Mouse (Mus musculus) heart, embryonic 14.5 days (tissue): Measurements from ENCODE around the gene Cldn7. TPM values are rescaled to one million over a fixed set of nuclear protein-coding genes. Genes with fewer than 3 reads are reported as not detected.
"Not testable (repeated sequence)": the region's sequence is repeated elsewhere in the genome, so short reads cannot be mapped to it uniquely, and the experiment has no call there.

Source experiments
- ATAC-seq: fragments of 200-750 bp; cut with Nextera tagmentation; 2 replicates; pipeline ENCODE4 v1.8.0; 2017; ENCODE audit warnings: low read depth, moderate TSS enrichment; ENCODE audit not compliant: insufficient number of reproducible peaks, insufficient read depth, low FRiP score
- H3K27ac ChIP-seq, 2 experiments: fragments of 200-500 bp in 1 of 2; fragments of 300-500 bp in 1 of 2; sonication (generic) in 1 of 2; replicated peaks in 1 of 2; 2 replicates each; pipeline ENCODE4 v1.5.1; 2012 to 2014; ENCODE audit warnings: low read depth in 2 of 2, low read length in 2 of 2, control low read depth in 1 of 2, mild to moderate bottlenecking in 1 of 2, mixed read lengths in 1 of 2; ENCODE audit not compliant: control insufficient read depth in 1 of 2, insufficient read depth in 1 of 2
- H3K27me3 ChIP-seq: fragments of 300-500 bp; sonication (generic); 2 replicates; pipeline ENCODE4 v1.6.1; 2014; ENCODE audit warnings: mild to moderate bottlenecking, low read length, control low read depth; ENCODE audit not compliant: control insufficient read depth, insufficient read depth
- H3K36me3 ChIP-seq: fragments of 300-500 bp; sonication (generic); 2 replicates; pipeline ENCODE4 v1.6.1; 2014; ENCODE audit warnings: mild to moderate bottlenecking, control low read depth, low read length, mixed read lengths; ENCODE audit not compliant: control insufficient read depth, insufficient read depth
- H3K4me1 ChIP-seq, 2 experiments: fragments of 200-500 bp in 1 of 2; fragments of 300-500 bp in 1 of 2; sonication (generic) in 1 of 2; 2 replicates each; pipeline ENCODE4 v1.6.1; 2012 to 2014; ENCODE audit warnings: low read length in 2 of 2, control low read depth in 1 of 2, mixed read lengths in 1 of 2; ENCODE audit not compliant: control insufficient read depth in 2 of 2, insufficient read depth in 2 of 2
- H3K4me2 ChIP-seq: fragments of 300-500 bp; sonication (generic); 2 replicates; pipeline ENCODE4 v1.6.1; 2014; ENCODE audit warnings: mild to moderate bottlenecking, low read length
- H3K4me3 ChIP-seq, 2 experiments: fragments of 200-500 bp in 1 of 2; fragments of 300-500 bp in 1 of 2; sonication (generic) in 1 of 2; 2 replicates each; pipeline ENCODE4 v1.5.1; 2012 to 2014; ENCODE audit warnings: low read length in 2 of 2, mild to moderate bottlenecking in 2 of 2, control low read depth in 1 of 2, low read depth in 1 of 2, moderate library complexity in 1 of 2; ENCODE audit not compliant: control insufficient read depth in 1 of 2, insufficient read depth in 1 of 2
- H3K9ac ChIP-seq: fragments of 300-500 bp; sonication (generic); 2 replicates; pipeline ENCODE4 v1.6.1; 2014; ENCODE audit warnings: mild to moderate bottlenecking, low read length
- H3K9me3 ChIP-seq: fragments of 300-500 bp; sonication (generic); 2 replicates; pipeline ENCODE4 v1.6.1; 2016; ENCODE audit warnings: low read length, control low read depth; ENCODE audit not compliant: control insufficient read depth
- WGBS: fragments of 180-500 bp; shearing (Covaris S2); extraction: QIAGEN DNeasy Blood & Tissue Kit; methylation state at CpG from one replicate; pipeline ENCODE4 v1.1.7; 2014; 5-methylcytosine and 5-hydroxymethylcytosine counted together
- polyA plus RNA-seq: library from polyadenylated mRNA; unstranded; fragments of >200 nt; fragmentation: Nextera tagmentation; extraction: Ambion mirVana; gene quantifications from 2 replicates; pipeline ENCODE4 v1.2.1, GENCODE M21; 2014

Cldn7 gene
- polyA plus RNA-seq, 1 experiment from 2014 or later: 2.4 TPM

GRCm38 (mm10) chr11:69948763-69949150 lies 15.8 kb upstream of the Cldn7 start:
- peak overlapping the region; percentile 63 to 73 for H3K4me3 ChIP-seq

GRCm38 (mm10) chr11:69950807-69951459 lies 13.6 kb upstream of the Cldn7 start:
- ATAC-seq: no peak
- no peak overlapping the region for H3K27ac ChIP-seq
- H3K36me3 ChIP-seq: peaks cover 7% of the 10 kb centered on the region
- no peaks in the 10 kb centered on the region for H3K9me3 ChIP-seq
- no peak overlapping the region for H3K4me3 ChIP-seq
- no peak overlapping the region for H3K9ac ChIP-seq
- H3K4me1 ChIP-seq: peaks cover 9 to 20% of the 10 kb centered on the region in 2 experiments
- 37% methylated on average over 4 of the region's 4 CpGs for WGBS
- H3K27me3 ChIP-seq: no peaks in the 10 kb centered on the region; the same call in 1 of the 2 replicates
- no peak overlapping the region for H3K4me2 ChIP-seq

More at GRCm38 (mm10) chr11:69948763-69949150, 15.8 kb upstream of the Cldn7 start:
- Histone ChIP-seq H3K36me3 (peaks cover 28% of the 10 kb centered on the region), H3K27ac (peak overlapping the region; percentile 73 to 96), H3K9ac (peak overlapping the region; percentile 75), H3K4me2 (peak overlapping the region; percentile 83), H3K9me3 (no peaks in the 10 kb centered on the region), H3K27me3 (no peaks in the 10 kb centered on the region; the same call in 1 of the 2 replicates), H3K4me1 (peaks cover 9 to 20% of the 10 kb centered on the region in 2 experiments)
- WGBS: under 1% methylated on average over 14 of the region's 14 CpGs
- ATAC-seq: no peak

DNA sequence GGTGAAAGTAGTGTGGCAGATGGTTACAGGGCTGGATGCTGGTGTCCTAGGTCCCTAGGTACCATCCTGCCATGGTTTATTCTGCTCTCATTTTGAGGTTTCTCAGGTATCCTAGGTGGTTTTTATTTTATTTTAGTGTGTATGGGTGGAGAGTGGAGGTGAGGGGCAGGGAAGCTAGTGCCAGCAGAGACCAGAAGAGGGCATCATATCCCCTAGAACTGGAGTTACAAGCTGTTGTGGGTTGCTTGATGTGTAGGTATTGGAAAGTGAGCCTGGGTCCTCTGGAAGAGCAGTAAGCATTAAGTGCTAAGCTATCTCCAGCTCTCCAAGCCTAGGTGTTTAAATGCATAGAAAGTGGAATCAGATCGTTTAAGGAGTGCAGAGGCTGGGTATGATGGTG lies 12.3 kb upstream of the Cldn7 start:
- H3K9ac ChIP-seq: no peak overlapping the region

DNA sequence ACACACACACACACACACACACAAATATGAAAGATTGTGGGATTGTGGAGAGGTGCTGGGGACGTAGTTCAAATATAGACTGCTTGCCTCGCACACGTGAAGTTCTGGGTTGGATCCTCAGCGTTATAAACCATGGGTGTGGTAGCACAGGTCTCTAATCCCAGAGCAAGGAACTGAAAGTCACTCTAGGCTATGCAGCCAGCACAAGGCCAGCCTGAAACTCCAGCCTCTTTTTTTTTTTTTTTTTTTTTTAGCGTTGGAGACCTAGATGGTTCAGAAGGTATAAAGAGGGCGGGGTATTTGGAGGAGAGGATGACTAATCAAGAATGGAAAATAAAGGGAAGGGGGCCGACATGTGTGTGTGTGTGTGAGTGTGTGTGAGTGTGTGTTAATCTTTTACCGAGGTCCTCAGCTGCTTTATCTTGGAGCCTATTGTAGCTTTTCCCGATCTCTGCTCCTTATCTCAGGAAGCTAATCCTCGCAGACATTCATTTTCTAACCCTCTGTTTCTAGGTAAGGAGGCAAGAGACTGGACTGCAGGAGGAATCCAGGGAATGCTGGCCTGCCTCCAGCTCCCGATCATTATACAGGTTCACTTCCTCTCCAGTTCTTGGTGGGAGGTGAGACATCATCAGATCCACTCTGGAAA lies 11.2 kb upstream of the Cldn7 start:
- 23% methylated on average over 11 of the region's 11 CpGs for WGBS
- H3K4me1 ChIP-seq: peaks cover 4 to 11% of the 10 kb centered on the region in 2 experiments
- H3K9me3 ChIP-seq: no peaks in the 10 kb centered on the region
- H3K4me2 ChIP-seq: 0 out of 2 replicates have a peak overlapping the region, but pooled peaks have one; percentile 6
- no peak for ATAC-seq
- H3K9ac ChIP-seq: no peak overlapping the region
- no peak overlapping the region for H3K4me3 ChIP-seq
- H3K27me3 ChIP-seq: no peaks in the 10 kb centered on the region; the same call in 1 of the 2 replicates
- no peak overlapping the region for H3K27ac ChIP-seq
- H3K36me3 ChIP-seq: no peaks in the 10 kb centered on the region

More for the DNA sequence above, 12.3 kb upstream of the Cldn7 start:
- no peaks in the 10 kb centered on the region for H3K9me3 ChIP-seq
- H3K36me3 ChIP-seq: no peaks in the 10 kb centered on the region
- no peaks in the 10 kb centered on the region; the same call in 1 of the 2 replicates for H3K27me3 ChIP-seq
- H3K27ac ChIP-seq: no peak overlapping the region
- H3K4me2 ChIP-seq: no peak overlapping the region
- ATAC-seq: no peak
- 54% methylated on average over 1 of the region's 1 CpGs for WGBS
- H3K4me1 ChIP-seq: peaks cover 5 to 11% of the 10 kb centered on the region in 2 experiments
- no peak overlapping the region for H3K4me3 ChIP-seq

DNA sequence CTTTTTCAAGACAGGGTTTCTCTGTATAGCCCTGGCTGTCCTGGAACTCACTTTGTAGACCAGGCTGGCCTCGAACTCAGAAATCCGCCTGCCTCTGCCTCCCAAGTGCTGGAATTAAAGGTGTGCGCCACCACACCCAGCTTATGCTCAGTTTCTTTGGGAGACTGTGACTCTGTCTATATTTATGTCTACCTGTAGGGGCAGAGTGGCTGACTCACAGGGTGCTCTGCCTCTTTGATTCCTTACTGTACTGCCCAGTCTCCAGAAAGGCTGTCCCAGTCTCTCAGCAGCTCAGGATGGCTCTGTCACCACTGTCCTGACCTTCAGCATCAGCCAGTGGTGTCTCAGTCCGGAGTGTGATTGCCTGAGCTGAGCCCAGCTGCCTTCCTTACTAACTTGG lies 9.0 kb upstream of the Cldn7 start:
- not testable (repeated sequence) for H3K36me3 ChIP-seq, ATAC-seq, H3K9ac ChIP-seq, H3K27ac ChIP-seq, H3K4me3 ChIP-seq, H3K4me1 ChIP-seq, H3K4me2 ChIP-seq, H3K27me3 ChIP-seq, H3K9me3 ChIP-seq
- 66% methylated on average over 3 of the region's 4 CpGs for WGBS

DNA sequence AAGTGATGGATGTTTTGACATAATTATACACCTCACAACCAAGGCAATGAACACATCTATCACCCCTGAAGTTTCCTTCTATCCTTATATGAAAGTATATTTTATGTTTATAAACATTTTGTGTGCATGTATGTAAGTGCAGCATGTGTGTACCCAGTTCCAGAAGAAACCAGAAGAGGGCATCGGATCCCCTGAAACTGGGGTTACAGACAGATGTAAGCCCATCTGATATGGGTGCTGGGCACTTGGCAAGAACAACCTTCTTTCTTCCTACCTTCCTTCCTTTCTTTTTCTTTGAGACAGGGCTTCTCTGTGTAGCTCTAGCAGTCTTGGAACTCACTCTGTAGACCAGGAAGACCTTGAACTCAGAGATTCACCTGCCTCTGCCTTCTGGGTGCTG lies 8.4 kb upstream of the Cldn7 start:
- WGBS: 83% methylated on average over 1 of the region's 1 CpGs
- H3K36me3 ChIP-seq: no peaks in the 10 kb centered on the region

DNA sequence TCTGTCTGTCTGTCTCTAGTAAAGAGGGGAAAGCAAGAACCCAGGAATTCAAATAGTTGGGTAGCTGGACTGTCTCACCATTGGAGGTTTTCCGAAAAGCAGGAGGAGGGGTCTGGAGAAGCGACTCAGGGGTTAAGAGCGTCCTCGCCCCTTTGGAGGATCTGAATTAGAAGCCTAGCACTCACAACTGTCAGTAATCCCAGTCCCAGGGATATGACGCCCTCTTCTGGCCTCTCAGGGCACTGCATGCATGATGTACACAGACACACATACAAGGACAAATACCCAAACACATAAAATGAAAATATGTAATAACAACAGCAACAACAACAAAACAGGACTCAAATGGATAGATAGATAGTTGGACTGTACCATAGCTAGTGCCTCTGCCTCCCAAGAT lies 4.0 kb upstream of the Cldn7 start:
- no peak overlapping the region for H3K9ac ChIP-seq
- no peak overlapping the region for H3K27ac ChIP-seq
- no peak overlapping the region for H3K4me2 ChIP-seq
- peaks cover 49% of the 10 kb centered on the region for H3K27me3 ChIP-seq
- peaks cover 0 to 4% of the 10 kb centered on the region in 2 experiments; a peak in 2 of 4 replicates for H3K4me1 ChIP-seq
- H3K36me3 ChIP-seq: no peaks in the 10 kb centered on the region
- H3K9me3 ChIP-seq: no peaks in the 10 kb centered on the region
- ATAC-seq: no peak
- no peak overlapping the region for H3K4me3 ChIP-seq
- WGBS: 21% methylated on average over 5 of the region's 5 CpGs

More for the DNA sequence above, 8.4 kb upstream of the Cldn7 start:
- Histone ChIP-seq H3K27me3 (peaks cover 8% of the 10 kb centered on the region; the same call in 1 of the 2 replicates), H3K9me3 (no peaks in the 10 kb centered on the region), H3K4me1 (peaks cover 0 to 7% of the 10 kb centered on the region in 2 experiments; a peak in 2 of 4 replicates), H3K9ac (no peak overlapping the region), H3K4me2 (no peak overlapping the region), H3K4me3 (no peak overlapping the region), H3K27ac (no peak overlapping the region)
- no peak for ATAC-seq
